Comparison of ENCODE assay signal across 21 mouse cellular contexts in the genomic region with DNA sequence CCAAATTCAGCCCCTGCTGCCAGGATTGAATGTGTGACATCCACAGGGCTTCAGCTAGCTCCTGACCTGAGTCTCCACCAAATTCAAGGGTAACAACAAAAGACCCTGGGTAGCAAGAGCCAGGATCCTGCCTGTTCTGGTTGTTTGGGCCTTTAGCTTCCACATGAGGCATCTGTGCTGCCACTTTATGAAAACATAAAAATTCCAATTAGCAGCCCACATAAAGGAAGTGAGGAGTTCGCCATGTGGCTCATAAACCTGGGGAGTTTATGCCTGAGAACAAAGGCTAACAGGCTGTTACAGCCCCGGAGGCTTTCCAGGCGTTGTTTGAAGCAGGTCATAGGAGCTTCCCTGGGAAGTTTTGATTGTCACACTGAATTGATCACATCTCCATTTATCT. TPM values are rescaled to one million over a fixed set of nuclear protein-coding genes. Genes with fewer than 3 reads are reported as not detected.
DNase-seq lines count a peak whose midpoint lies in the region; ATAC-seq lines count a peak whose summit lies in the region.
"Had no signal": no experiment of that assay in that cellular context is flagged by ENCODE, and none has a peak within 500 bp of the region (broad histone marks: within the 10 kb centered on the region; RNA-seq: fewer than 3 reads in every experiment).

No protein-coding gene starts in this region.

- 42% methylated on average over 3 of the region's 3 CpGs for WGBS in forebrain, embryonic 13.5 days
- WGBS in forebrain, embryonic 12.5 days = 50% methylated on average over 3 of the region's 3 CpGs
- 53% methylated on average over 3 of the region's 3 CpGs for whole genome bisulfite sequencing in limb, embryonic 10.5 days
- WGBS in neural tube, embryonic 15.5 days = 12% methylated on average over 3 of the region's 3 CpGs

- DNase-seq in Muller cell, postnatal 12 days (ENCODE audit: inconsistent ontology term) = peak; percentile 88
- peak; percentile 52 for DNase-seq in limb, embryonic 10.5 days (ENCODE audit: low spot score)
- DNase-seq in cerebellum, postnatal 25 days = no peak
- no peak for DNase-seq in kidney, postnatal 14 days
- DNase-seq: adrenal gland, postnatal 25 days; cerebellum, adult 9-10 months; kidney, adult 9 months; kidney, postnatal 36 days; lung, adult 18-20 months; lung, postnatal 10 days; thymus, postnatal 36 days had no signal

- no peak overlapping the region for H3K9ac ChIP-seq in forebrain, embryonic 13.5 days
- no peak overlapping the region for H3K9ac ChIP-seq in forebrain, embryonic 12.5 days
- H3K9ac ChIP-seq in neural tube, embryonic 15.5 days (replicated peaks) = no peak overlapping the region
- H3K9ac ChIP-seq: embryonic facial prominence, embryonic 15.5 days; hindbrain, embryonic 15.5 days; liver, embryonic 12.5 days; stomach, embryonic 15.5 days had no signal

- H3K27me3 ChIP-seq in forebrain, embryonic 13.5 days = no peaks in the 10 kb centered on the region
- no peaks in the 10 kb centered on the region for H3K27me3 ChIP-seq in forebrain, embryonic 12.5 days
- no peaks in the 10 kb centered on the region for H3K27me3 ChIP-seq in limb, embryonic 10.5 days (ENCODE audit: low read depth, poor library complexity, severe bottlenecking)
- no peaks in the 10 kb centered on the region for H3K27me3 ChIP-seq in neural tube, embryonic 15.5 days (replicated peaks)
- H3K27me3 ChIP-seq: embryonic facial prominence, embryonic 15.5 days; hindbrain, embryonic 15.5 days; liver, embryonic 12.5 days; stomach, embryonic 15.5 days had no signal

- H3K4me3 ChIP-seq in forebrain, embryonic 13.5 days = no peak overlapping the region
- H3K4me3 ChIP-seq in forebrain, embryonic 12.5 days (replicated peaks) = no peak overlapping the region
- H3K4me3 ChIP-seq in limb, embryonic 10.5 days = no peak overlapping the region
- no peak overlapping the region for H3K4me3 ChIP-seq in neural tube, embryonic 15.5 days (replicated peaks)
- H3K4me3 ChIP-seq: embryonic facial prominence, embryonic 15.5 days; hindbrain, embryonic 15.5 days; liver, embryonic 12.5 days; stomach, embryonic 15.5 days had no signal

- H3K9me3 ChIP-seq in forebrain, embryonic 13.5 days (replicated peaks) = no peaks in the 10 kb centered on the region
- no peaks in the 10 kb centered on the region for H3K9me3 ChIP-seq in forebrain, embryonic 12.5 days
- H3K9me3 ChIP-seq in limb, embryonic 10.5 days (replicated peaks) = no peaks in the 10 kb centered on the region
- H3K9me3 ChIP-seq in neural tube, embryonic 15.5 days (replicated peaks) = no peaks in the 10 kb centered on the region
- H3K9me3 ChIP-seq: embryonic facial prominence, embryonic 15.5 days; hindbrain, embryonic 15.5 days; liver, embryonic 12.5 days; stomach, embryonic 15.5 days had no signal

- no peaks in the 10 kb centered on the region for H3K36me3 ChIP-seq in forebrain, embryonic 13.5 days (ENCODE audit: poor library complexity, severe bottlenecking)
- no peaks in the 10 kb centered on the region for H3K36me3 ChIP-seq in forebrain, embryonic 12.5 days (replicated peaks)
- H3K36me3 ChIP-seq in limb, embryonic 10.5 days = no peaks in the 10 kb centered on the region
- no peaks in the 10 kb centered on the region for H3K36me3 ChIP-seq in neural tube, embryonic 15.5 days
- H3K36me3 ChIP-seq: embryonic facial prominence, embryonic 15.5 days; hindbrain, embryonic 15.5 days; liver, embryonic 12.5 days; stomach, embryonic 15.5 days had no signal

- no peak overlapping the region; the same call in 1 of the 2 replicates for H3K27ac ChIP-seq in forebrain, embryonic 13.5 days
- no peak overlapping the region for H3K27ac ChIP-seq in forebrain, embryonic 12.5 days
- H3K27ac ChIP-seq in limb, embryonic 10.5 days = peak overlapping the region; percentile 67
- peak overlapping the region; percentile 45; the same call in 1 of the 2 replicates for H3K27ac ChIP-seq in neural tube, embryonic 15.5 days (replicated peaks)
- H3K27ac ChIP-seq: embryonic facial prominence, embryonic 15.5 days; hindbrain, embryonic 15.5 days; liver, embryonic 12.5 days; stomach, embryonic 15.5 days had no signal

- peaks cover under 1% of the 10 kb centered on the region; the same call in 1 of the 2 replicates for H3K4me1 ChIP-seq in forebrain, embryonic 13.5 days
- no peaks in the 10 kb centered on the region for H3K4me1 ChIP-seq in forebrain, embryonic 12.5 days
- H3K4me1 ChIP-seq in limb, embryonic 10.5 days = peaks cover 15% of the 10 kb centered on the region
- peaks cover 5% of the 10 kb centered on the region for H3K4me1 ChIP-seq in neural tube, embryonic 15.5 days
- H3K4me1 ChIP-seq: embryonic facial prominence, embryonic 15.5 days; hindbrain, embryonic 15.5 days; liver, embryonic 12.5 days; stomach, embryonic 15.5 days had no signal

- no peak overlapping the region for H3K4me2 ChIP-seq in forebrain, embryonic 13.5 days
- no peak overlapping the region for H3K4me2 ChIP-seq in forebrain, embryonic 12.5 days
- H3K4me2 ChIP-seq in neural tube, embryonic 15.5 days = no peak overlapping the region
- H3K4me2 ChIP-seq: embryonic facial prominence, embryonic 15.5 days; heart, embryonic 11.5 days; hindbrain, embryonic 15.5 days; liver, embryonic 12.5 days; midbrain, embryonic 11.5 days; stomach, embryonic 15.5 days had no signal

- peak; percentile 55; the same call in 1 of the 2 replicates for ATAC-seq in forebrain, embryonic 13.5 days
- no peak for ATAC-seq in forebrain, embryonic 12.5 days (ENCODE audit: low FRiP score)
- ATAC-seq in neural tube, embryonic 15.5 days (ENCODE audit: low FRiP score) = peak; percentile 61; the same call in 1 of the 2 replicates
- ATAC-seq: intestine, embryonic 16.5 days; liver, embryonic 12.5 days had no signal

RNA-seq across cellular contexts. Expression of gene Sv2b, which starts 49.1 kb away (rescaled TPM):
- 5.7 and 6.0 TPM in 2 replicates for polyA plus RNA-seq in forebrain, embryonic 13.5 days (2015; fragmentation: Nextera tagmentation; extraction: Ambion mirVana)
- 4.6 TPM in 2 replicates for polyA plus RNA-seq in forebrain, embryonic 12.5 days (2016; fragmentation: Nextera tagmentation; extraction: Ambion mirVana)
- 0.20 and 1.3 TPM in 2 replicates for polyA plus RNA-seq in limb, embryonic 10.5 days (2016; fragmentation: Nextera tagmentation; extraction: Ambion mirVana)
- 17.9 and 20.2 TPM in 2 replicates for polyA plus RNA-seq in neural tube, embryonic 15.5 days (2015; fragmentation: Nextera tagmentation; extraction: Ambion mirVana)

Comparison
In these comparisons a context has a peak if more than half of its experiments do, and no peak if none do; other contexts are left out.
1. H3K27ac ChIP-seq: peak in limb, embryonic 10.5 days (single experiment) and neural tube, embryonic 15.5 days (single experiment); none in forebrain, embryonic 13.5 days (single experiment) and forebrain, embryonic 12.5 days (single experiment).
2. DNase-seq: peak in Muller cell, postnatal 12 days (single experiment) and limb, embryonic 10.5 days (single experiment); none in cerebellum, postnatal 25 days (0 of 2) and kidney, postnatal 14 days (single experiment).